Mouse (Mus musculus) kidney, embryonic 14.5 days (tissue): Measurements from ENCODE around the gene Insm1. TPM values are rescaled to one million over a fixed set of nuclear protein-coding genes. Genes with fewer than 3 reads are reported as not detected.

Source experiments
- ATAC-seq: fragments of 200-750 bp; cut with Nextera tagmentation; 2 replicates; pipeline ENCODE4 v1.8.0; 2017; ENCODE audit warnings: moderate number of reproducible peaks, mild to moderate bottlenecking, moderate TSS enrichment, moderate library complexity; ENCODE audit not compliant: low FRiP score, low TSS enrichment
- H3K27ac ChIP-seq: fragments of 300-500 bp; sonication (generic); 2 replicates; pipeline ENCODE4 v1.5.1; 2014; ENCODE audit warnings: low read depth, mild to moderate bottlenecking, low read length, moderate library complexity, mixed read lengths
- H3K27me3 ChIP-seq: fragments of 300-500 bp; sonication (generic); 2 replicates; pipeline ENCODE4 v1.6.1; 2014; ENCODE audit warnings: mild to moderate bottlenecking, low read length; ENCODE audit not compliant: control insufficient read depth, insufficient read depth
- H3K36me3 ChIP-seq: fragments of 300-500 bp; sonication (generic); 2 replicates; pipeline ENCODE4 v1.6.1; 2014; ENCODE audit warnings: low read length, mixed read lengths; ENCODE audit not compliant: control insufficient read depth, insufficient read depth
- H3K4me1 ChIP-seq: fragments of 300-500 bp; sonication (generic); 2 replicates; pipeline ENCODE4 v1.6.1; 2014; ENCODE audit warnings: low read length, mixed read lengths; ENCODE audit not compliant: control insufficient read depth, insufficient read depth
- H3K4me2 ChIP-seq: fragments of 300-500 bp; sonication (generic); replicated peaks from 2 replicates; pipeline ENCODE4 v1.6.1; 2014; ENCODE audit warnings: low read depth, mild to moderate bottlenecking, low read length
- H3K4me3 ChIP-seq: fragments of 300-500 bp; sonication (generic); 2 replicates; pipeline ENCODE4 v1.5.1; 2014; ENCODE audit warnings: mild to moderate bottlenecking, low read length
- H3K9ac ChIP-seq: fragments of 300-500 bp; sonication (generic); 2 replicates; pipeline ENCODE4 v1.6.1; 2014; ENCODE audit warnings: low read depth, mild to moderate bottlenecking, low read length, moderate library complexity
- H3K9me3 ChIP-seq: fragments of 300-500 bp; sonication (generic); 2 replicates; pipeline ENCODE4 v1.6.1; 2016; ENCODE audit warnings: low read length; ENCODE audit not compliant: control insufficient read depth
- WGBS: fragments of 180-500 bp; shearing (Covaris S2); extraction: QIAGEN DNeasy Blood & Tissue Kit; methylation state at CpG from one replicate; pipeline ENCODE4 v1.1.7; 2014; 5-methylcytosine and 5-hydroxymethylcytosine counted together
- polyA plus RNA-seq: library from polyadenylated mRNA; unstranded; fragments of >200 nt; fragmentation: Nextera tagmentation; extraction: Ambion mirVana; gene quantifications from 2 replicates; pipeline ENCODE4 v1.2.1, GENCODE M21; 2014

Insm1 gene
- polyA plus RNA-seq, 1 experiment from 2014 or later = not detected

GRCm38 (mm10) chr2:146214715-146215114, 7.0 kb upstream of the Insm1 start:
- 0 out of 2 replicates have a peak, but pooled peaks have one; percentile 19 for ATAC-seq
- Histone ChIP-seq H3K27me3 (peaks cover 48% of the 10 kb centered on the region), H3K9ac (no peak overlapping the region), H3K36me3 (no peaks in the 10 kb centered on the region), H3K4me1 (no peaks in the 10 kb centered on the region), H3K27ac (no peak overlapping the region), H3K4me2 (no peak overlapping the region), H3K9me3 (no peaks in the 10 kb centered on the region), H3K4me3 (no peak overlapping the region)
- 4% methylated on average over 9 of the region's 9 CpGs for WGBS

- WGBS = 9% methylated on average over 14 of the region's 14 CpGs
- ATAC-seq = no peak
- Histone ChIP-seq H3K9ac (no peak overlapping the region), H3K27me3 (peaks cover 62% of the 10 kb centered on the region), H3K4me2 (no peak overlapping the region), H3K4me1 (peaks cover under 1% of the 10 kb centered on the region; the same call in 1 of the 2 replicates), H3K9me3 (no peaks in the 10 kb centered on the region), H3K36me3 (no peaks in the 10 kb centered on the region), H3K27ac (no peak overlapping the region), H3K4me3 (no peak overlapping the region)
These were observed 5.3 kb upstream of the Insm1 start for GRCm38 (mm10) chr2:146216111-146217064.

- WGBS = under 1% methylated on average over 16 of the region's 16 CpGs
- H3K4me3 ChIP-seq = no peak overlapping the region
- H3K9me3 ChIP-seq = no peaks in the 10 kb centered on the region
- H3K36me3 ChIP-seq = no peaks in the 10 kb centered on the region
- H3K4me2 ChIP-seq = no peak overlapping the region
- H3K27ac ChIP-seq = no peak overlapping the region
- 0 out of 2 replicates have a peak, but pooled peaks have one; percentile 32 for ATAC-seq
- H3K4me1 ChIP-seq = peaks cover 10% of the 10 kb centered on the region; the same call in 1 of the 2 replicates
- H3K27me3 ChIP-seq = peaks cover 72% of the 10 kb centered on the region
- H3K9ac ChIP-seq = no peak overlapping the region
These were observed 4.3 kb upstream of the Insm1 start for GRCm38 (mm10) chr2:146217227-146217980.

GRCm38 (mm10) chr2:146218161-146218691, 3.5 kb upstream of the Insm1 start:
- ATAC-seq = no peak
- Histone ChIP-seq H3K4me1 (peaks cover 17% of the 10 kb centered on the region), H3K9ac (peak overlapping the region; percentile 37; the same call in 1 of the 2 replicates), H3K4me3 (peak overlapping the region; percentile 31), H3K27ac (no peak overlapping the region), H3K27me3 (peaks cover 80% of the 10 kb centered on the region), H3K4me2 (peak overlapping the region; percentile 40), H3K36me3 (no peaks in the 10 kb centered on the region), H3K9me3 (no peaks in the 10 kb centered on the region)
- under 1% methylated on average over 40 of the region's 40 CpGs for WGBS

GRCm38 (mm10) chr2:146218881-146219535, 2.7 kb upstream of the Insm1 start:
- Histone ChIP-seq H3K4me1 (peaks cover 20% of the 10 kb centered on the region), H3K4me2 (no peak overlapping the region), H3K9ac (no peak overlapping the region), H3K27ac (no peak overlapping the region), H3K4me3 (no peak overlapping the region), H3K27me3 (peaks cover 85% of the 10 kb centered on the region), H3K36me3 (no peaks in the 10 kb centered on the region), H3K9me3 (no peaks in the 10 kb centered on the region)
- WGBS = 2% methylated on average over 19 of the region's 19 CpGs
- no peak for ATAC-seq

- ATAC-seq = no peak
- no peak overlapping the region for H3K4me2 ChIP-seq
- peaks cover 20% of the 10 kb centered on the region for H3K4me1 ChIP-seq
- WGBS = 13% methylated on average over 11 of the region's 11 CpGs
- no peak overlapping the region for H3K9ac ChIP-seq
- no peaks in the 10 kb centered on the region for H3K9me3 ChIP-seq
- H3K27ac ChIP-seq = no peak overlapping the region
- no peaks in the 10 kb centered on the region for H3K36me3 ChIP-seq
- H3K4me3 ChIP-seq = no peak overlapping the region
- peaks cover 93% of the 10 kb centered on the region for H3K27me3 ChIP-seq
These were observed 1.9 kb upstream of the Insm1 start for GRCm38 (mm10) chr2:146219791-146220190.

- no peaks in the 10 kb centered on the region for H3K36me3 ChIP-seq
- H3K9me3 ChIP-seq = no peaks in the 10 kb centered on the region
- H3K27me3 ChIP-seq = peaks cover 94% of the 10 kb centered on the region
- H3K4me3 ChIP-seq = peak overlapping the region; percentile 49
- peak overlapping the region; percentile 96; the same call in 1 of the 2 replicates for H3K4me2 ChIP-seq
- WGBS = 1% methylated on average over 24 of the region's 24 CpGs
- H3K4me1 ChIP-seq = peaks cover 20% of the 10 kb centered on the region
- ATAC-seq = no peak
- no peak overlapping the region for H3K27ac ChIP-seq
- H3K9ac ChIP-seq = no peak overlapping the region
These were observed 1.1 kb upstream of the Insm1 start for GRCm38 (mm10) chr2:146220591-146221075.

- peak overlapping the region; percentile 49 for H3K4me3 ChIP-seq
- H3K9ac ChIP-seq = peak overlapping the region; percentile 44; the same call in 1 of the 2 replicates
- H3K9me3 ChIP-seq = no peaks in the 10 kb centered on the region
- H3K36me3 ChIP-seq = no peaks in the 10 kb centered on the region
- WGBS = 1% methylated on average over 35 of the region's 44 CpGs
- H3K27me3 ChIP-seq = peaks cover 94% of the 10 kb centered on the region
- peak; percentile 56 for ATAC-seq
- peak overlapping the region; percentile 96 for H3K4me2 ChIP-seq
- H3K27ac ChIP-seq = no peak overlapping the region
- peaks cover 20% of the 10 kb centered on the region for H3K4me1 ChIP-seq
These were observed 183 bp downstream of the Insm1 start for GRCm38 (mm10) chr2:146221929-146222278.
